Mouse (Mus musculus) subcutaneous adipose tissue, adult 2 months (tissue): ENCODE measurements around the gene Skp1a. TPM values are rescaled to one million over a fixed set of nuclear protein-coding genes. Genes with fewer than 3 reads are reported as not detected.

Experiments
- polyA plus RNA-seq: library from polyadenylated mRNA; depleted of rRNA; stranded (reverse); fragments of >200 nt; gene quantifications from 2 replicates; pipeline ENCODE4 v1.2.3, GENCODE M21; 2012; ENCODE audit warnings: low replicate concordance; rRNA removed

The Skp1a gene
- polyA plus RNA-seq, result 43.5 and 43.7 TPM in 2 replicates

DNA sequence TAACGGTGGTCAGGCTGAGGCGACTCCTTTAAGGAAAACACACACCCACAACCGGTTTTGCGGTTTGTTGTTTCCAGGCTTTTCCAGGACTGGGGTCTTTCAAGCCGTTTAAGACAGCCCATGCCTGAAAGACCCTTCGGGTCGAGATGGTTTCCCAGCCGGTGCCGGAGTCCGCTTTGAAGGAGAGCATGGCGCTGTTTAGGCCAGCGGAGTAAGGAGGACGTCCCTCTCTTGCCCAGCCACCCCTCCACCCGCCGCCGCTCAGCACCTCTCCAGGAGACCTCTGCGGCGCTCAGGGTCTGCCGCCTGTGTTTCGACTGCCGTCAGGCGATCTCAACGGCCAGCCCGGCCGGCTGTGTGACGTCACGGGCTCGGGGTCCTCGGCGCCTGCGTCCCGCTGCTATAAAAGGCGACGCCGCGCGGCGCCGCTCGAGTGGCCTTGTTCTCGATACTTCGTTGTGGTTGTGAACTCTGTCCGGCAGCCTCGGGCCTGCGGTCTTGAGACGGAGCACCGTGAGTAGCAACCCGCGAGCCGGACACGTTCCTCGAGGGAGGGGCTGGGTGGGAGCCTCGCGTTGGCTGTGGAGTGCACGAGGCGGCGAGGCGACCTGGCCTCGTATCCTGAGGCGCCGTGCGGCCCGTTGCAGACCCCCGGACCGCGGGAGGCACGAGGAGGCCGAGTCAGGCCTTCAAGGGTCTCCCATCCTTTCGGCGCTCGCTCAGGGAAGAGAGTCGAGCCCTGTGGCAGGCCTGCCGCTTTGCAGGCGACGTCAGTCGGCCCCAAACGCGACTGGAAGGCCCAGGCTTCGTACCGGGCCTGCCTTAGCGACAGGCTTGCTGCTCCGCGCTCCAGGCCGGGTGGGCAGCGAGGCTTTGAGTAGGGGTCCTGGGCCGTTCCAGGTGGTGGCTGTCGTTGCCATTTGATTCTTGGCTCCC lies at the start of gene Skp1a:
Gene Skp1a, plus strand, starts transcription at position 390 of the 936 bp plus-strand sequence.

DNA sequence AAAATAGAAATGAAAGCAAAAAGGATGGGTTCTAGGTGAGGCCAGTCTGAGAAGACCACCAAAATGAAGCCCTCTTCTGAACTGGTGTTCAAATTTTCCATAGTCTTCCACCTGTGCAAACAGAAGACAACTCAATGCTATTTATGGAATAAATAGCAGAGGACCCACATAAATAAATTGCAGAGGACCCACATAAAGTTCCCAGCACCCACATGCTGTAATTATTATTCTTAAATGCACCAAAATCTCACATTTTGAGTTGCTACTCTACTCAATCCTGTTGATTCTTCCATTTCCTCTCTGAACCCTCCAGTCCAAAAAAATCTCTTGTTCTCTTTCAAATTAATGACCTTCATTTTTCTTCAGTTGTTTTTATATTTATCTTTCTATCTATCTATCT lies 17.9 kb upstream of the Skp1a start, which contains the start of gene Olfr1371:
Gene Olfr1371, minus strand, starts transcription at position 101 of the 400 bp plus-strand sequence.

GRCm38 (mm10) chr11:52282774-52283595 lies 51.2 kb downstream of the Skp1a start, which contains the start of gene Tcf7:
TSS of gene Tcf7 (minus strand) at chr11:52283014.

Other genes starting within 250 kb of the Skp1a start
- 66.2 and 80.4 TPM in 2 replicates for gene Ube2b, start 231.2 kb upstream of the Skp1a start, polyA plus RNA-seq
- 3.0 and 3.7 TPM in 2 replicates for gene Cdkl3, start 227.8 kb upstream of the Skp1a start, polyA plus RNA-seq
- 45.3 and 49.1 TPM in 2 replicates for gene Ppp2ca, start 133.3 kb upstream of the Skp1a start, polyA plus RNA-seq
- gene Olfr1373, start 86.5 kb upstream of the Skp1a start, polyA plus RNA-seq, result not detected in 2 replicates
- not detected in 2 replicates for gene Olfr1371, start 18.0 kb upstream of the Skp1a start, polyA plus RNA-seq
- 1.8 and 28.6 TPM in 2 replicates for gene Tcf7, start 51.0 kb downstream of the Skp1a start, polyA plus RNA-seq
- gene Vdac1, start 128.9 kb downstream of the Skp1a start, polyA plus RNA-seq, result 110 and 144 TPM in 2 replicates
- gene 9530068E07Rik, start 164.4 kb downstream of the Skp1a start, polyA plus RNA-seq, result 132 and 239 TPM in 2 replicates